Mouse (Mus musculus) lung, embryonic 14.5 days (tissue): ENCODE measurements around the gene Gnat1. TPM values are rescaled to one million over a fixed set of nuclear protein-coding genes. Genes with fewer than 3 reads are reported as not detected.
A peak's percentile ranks its signal among the peaks of the same experiment; 100 is the strongest.

Experiments
- ATAC-seq: fragments of 200-750 bp; cut with Nextera tagmentation; 2 replicates; pipeline ENCODE4 v1.8.0; 2017; ENCODE audit warnings: mild to moderate bottlenecking, moderate TSS enrichment, moderate library complexity; ENCODE audit not compliant: insufficient read depth
- DNase-seq: peaks from one replicate; pipeline ENCODE4 v3.0.0-alpha.2; 2015
- H3K27ac ChIP-seq: fragments of 300-500 bp; sonication (generic); 2 replicates; pipeline ENCODE4 v1.5.1; 2014; ENCODE audit warnings: low read depth, mild to moderate bottlenecking, moderate library complexity
- H3K27me3 ChIP-seq: fragments of 300-500 bp; sonication (generic); 2 replicates; pipeline ENCODE4 v1.6.1; 2014; ENCODE audit warnings: low read length, control low read depth; ENCODE audit not compliant: insufficient read depth
- H3K36me3 ChIP-seq: fragments of 300-500 bp; sonication (generic); 2 replicates; pipeline ENCODE4 v1.6.1; 2014; ENCODE audit warnings: control low read depth; ENCODE audit not compliant: insufficient read depth
- H3K4me1 ChIP-seq: fragments of 300-500 bp; sonication (generic); 2 replicates; pipeline ENCODE4 v1.6.1; 2014; ENCODE audit warnings: antibody characterized with exemption, control low read depth; ENCODE audit not compliant: insufficient read depth
- H3K4me2 ChIP-seq: fragments of 300-500 bp; sonication (generic); 2 replicates; pipeline ENCODE4 v1.6.1; 2014; ENCODE audit warnings: mild to moderate bottlenecking
- H3K4me3 ChIP-seq: fragments of 300-500 bp; sonication (generic); 2 replicates; pipeline ENCODE4 v1.5.1; 2014; ENCODE audit warnings: low read depth, low read length
- H3K9ac ChIP-seq: fragments of 300-500 bp; sonication (generic); 2 replicates; pipeline ENCODE4 v1.6.1; 2014
- H3K9me3 ChIP-seq: fragments of 300-500 bp; sonication (generic); 2 replicates; pipeline ENCODE4 v1.6.1; 2016; ENCODE audit warnings: low read depth, low read length, control low read depth
- CTCF ChIP-seq: IDR thresholded peaks from 2 replicates; pipeline ENCODE4 v1.5.1; 2016; ENCODE audit warnings: antibody characterized with exemption, low read depth
- WGBS: fragments of 180-500 bp; shearing (Covaris S2); extraction: QIAGEN DNeasy Blood & Tissue Kit; methylation state at CpG from one replicate; pipeline ENCODE4 v1.1.7; 2014; 5-methylcytosine and 5-hydroxymethylcytosine counted together
- polyA plus RNA-seq: library from polyadenylated mRNA; unstranded; fragments of >200 nt; fragmentation: Nextera tagmentation; extraction: Ambion mirVana; gene quantifications from 2 replicates; pipeline ENCODE4 v1.2.1, GENCODE M21; 2014

Gnat1 gene
- polyA plus RNA-seq, 1 experiment from 2014 or later, result 0.89 TPM

- peaks cover 23% of the 10 kb centered on the region; the same call in 1 of the 2 replicates for H3K36me3 ChIP-seq
- no peak overlapping the region; the same call in 1 of the 2 replicates for H3K9ac ChIP-seq
- TF ChIP-seq CTCF, result no peak
- peak overlapping the region; percentile 8; the same call in 1 of the 2 replicates for H3K4me3 ChIP-seq
- no peaks in the 10 kb centered on the region for H3K9me3 ChIP-seq
- no peaks in the 10 kb centered on the region for H3K27me3 ChIP-seq
- H3K4me2 ChIP-seq, result peak overlapping the region; percentile 48
- ATAC-seq, result 0 out of 2 replicates have a peak, but pooled peaks have one; percentile 2
- peak overlapping the region; percentile 89 for H3K27ac ChIP-seq
- DNase-seq, result peak; percentile 60
- WGBS, result 8% methylated on average over 9 of the region's 9 CpGs
- peaks cover 83% of the 10 kb centered on the region for H3K4me1 ChIP-seq
These were observed 20.0 kb upstream of the Gnat1 start for GRCm38 (mm10) chr9:107699376-107699980.

GRCm38 (mm10) chr9:107698611-107699190 lies 19.2 kb upstream of the Gnat1 start:
- Histone ChIP-seq H3K27ac (peak overlapping the region; percentile 89), H3K36me3 (peaks cover 20% of the 10 kb centered on the region; the same call in 1 of the 2 replicates), H3K27me3 (no peaks in the 10 kb centered on the region), H3K9ac (peak overlapping the region; percentile 26), H3K4me2 (peak overlapping the region; percentile 48), H3K4me1 (peaks cover 75% of the 10 kb centered on the region), H3K4me3 (peak overlapping the region; percentile 8; the same call in 1 of the 2 replicates), H3K9me3 (no peaks in the 10 kb centered on the region)
- TF ChIP-seq CTCF, result peak; percentile 47
- DNase-seq (peak; percentile 66), ATAC-seq (peak; percentile 46)
- 6% methylated on average over 14 of the region's 14 CpGs for WGBS

- H3K4me2 ChIP-seq, result peak overlapping the region; percentile 48
- DNase-seq (peak; percentile 84), ATAC-seq (peak; percentile 40)
- H3K27me3 ChIP-seq, result no peaks in the 10 kb centered on the region
- H3K9me3 ChIP-seq, result no peaks in the 10 kb centered on the region
- H3K9ac ChIP-seq, result peak overlapping the region; percentile 13; the same call in 1 of the 2 replicates
- peak overlapping the region; percentile 89 for H3K27ac ChIP-seq
- 0 out of 2 replicates have a peak overlapping the region, but pooled peaks have one; percentile 8 for H3K4me3 ChIP-seq
- TF ChIP-seq CTCF, result no peak
- WGBS, result 22% methylated on average over 14 of the region's 14 CpGs
- peaks cover 73% of the 10 kb centered on the region for H3K4me1 ChIP-seq
- H3K36me3 ChIP-seq, result peaks cover 19% of the 10 kb centered on the region; the same call in 1 of the 2 replicates
These were observed 18.5 kb upstream of the Gnat1 start for GRCm38 (mm10) chr9:107697811-107698521.

- DNase-seq (no peak), ATAC-seq (no peak)
- H3K4me1 ChIP-seq, result peaks cover 64% of the 10 kb centered on the region
- peak overlapping the region; percentile 44 for H3K27ac ChIP-seq
- H3K9ac ChIP-seq, result no peak overlapping the region
- no peak overlapping the region for H3K4me3 ChIP-seq
- no peaks in the 10 kb centered on the region for H3K9me3 ChIP-seq
- 55% methylated on average over 9 of the region's 9 CpGs for WGBS
- TF ChIP-seq CTCF, result no peak
- peaks cover 26% of the 10 kb centered on the region for H3K36me3 ChIP-seq
- no peak overlapping the region for H3K4me2 ChIP-seq
- no peaks in the 10 kb centered on the region for H3K27me3 ChIP-seq
These were observed 17.5 kb upstream of the Gnat1 start for GRCm38 (mm10) chr9:107696845-107697610.

- WGBS, result 34% methylated on average over 6 of the region's 6 CpGs
- H3K4me3 ChIP-seq, result no peak overlapping the region
These were observed 16.6 kb upstream of the Gnat1 start for GRCm38 (mm10) chr9:107696106-107696479.

GRCm38 (mm10) chr9:107695441-107696105 lies 16.1 kb upstream of the Gnat1 start:
- no peak overlapping the region for H3K27ac ChIP-seq
- H3K9me3 ChIP-seq, result no peaks in the 10 kb centered on the region
- no peak overlapping the region for H3K4me2 ChIP-seq
- no peaks in the 10 kb centered on the region for H3K27me3 ChIP-seq
- H3K9ac ChIP-seq, result no peak overlapping the region
- peaks cover 52% of the 10 kb centered on the region for H3K4me1 ChIP-seq
- no peak overlapping the region for H3K4me3 ChIP-seq
- no peak for TF ChIP-seq CTCF
- ATAC-seq (no peak), DNase-seq (no peak)
- 73% methylated on average over 12 of the region's 12 CpGs for WGBS
- peaks cover 38% of the 10 kb centered on the region for H3K36me3 ChIP-seq

More at GRCm38 (mm10) chr9:107696106-107696479, 16.6 kb upstream of the Gnat1 start:
- Histone ChIP-seq H3K9ac (no peak overlapping the region), H3K9me3 (no peaks in the 10 kb centered on the region), H3K4me2 (no peak overlapping the region), H3K36me3 (peaks cover 33% of the 10 kb centered on the region), H3K27me3 (no peaks in the 10 kb centered on the region), H3K27ac (peak overlapping the region; percentile 44; the same call in 1 of the 2 replicates), H3K4me1 (peaks cover 57% of the 10 kb centered on the region)
- DNase-seq (no peak), ATAC-seq (no peak)
- TF ChIP-seq CTCF, result no peak
